17 mouse cellular contexts compared by ENCODE assay signal in genomic region chr15:86471136-86471535, GRCm38 (mm10).
DNase-seq lines count a peak whose midpoint lies in the region; ATAC-seq lines count a peak whose summit lies in the region.
"Had no signal": no experiment of that assay in that cellular context is flagged by ENCODE, and none has a peak within 500 bp of the region (broad histone marks: within the 10 kb centered on the region; RNA-seq: fewer than 3 reads in every experiment).

No protein-coding gene starts in this region.

- H3K4me1 ChIP-seq in embryonic facial prominence, embryonic 11.5 days (ENCODE audit: control insufficient read depth, insufficient read depth, low read length) = peaks cover 9% of the 10 kb centered on the region; the same call in 1 of the 2 replicates
- peaks cover 42% of the 10 kb centered on the region for H3K4me1 ChIP-seq in embryonic facial prominence, embryonic 10.5 days

- H3K27me3 ChIP-seq in embryonic facial prominence, embryonic 11.5 days (ENCODE audit: control insufficient read depth, insufficient read depth, low read length) = no peaks in the 10 kb centered on the region
- H3K27me3 ChIP-seq in embryonic facial prominence, embryonic 10.5 days (replicated peaks; ENCODE audit: low read depth, poor library complexity, severe bottlenecking) = no peaks in the 10 kb centered on the region
- H3K27me3 ChIP-seq: embryonic facial prominence, embryonic 12.5 days had no signal

- H3K4me3 ChIP-seq in embryonic facial prominence, embryonic 11.5 days (ENCODE audit: low read depth, low read length) = no peak overlapping the region
- no peak overlapping the region for H3K4me3 ChIP-seq in embryonic facial prominence, embryonic 10.5 days
- H3K4me3 ChIP-seq: embryonic facial prominence, embryonic 12.5 days; heart, embryonic 10.5 days; neural tube, embryonic 13.5 days had no signal

- H3K9ac ChIP-seq in embryonic facial prominence, embryonic 11.5 days (replicated peaks; ENCODE audit: low read length) = no peak overlapping the region
- H3K9ac ChIP-seq: embryonic facial prominence, embryonic 12.5 days; neural tube, embryonic 13.5 days had no signal

- no peak overlapping the region for H3K4me2 ChIP-seq in embryonic facial prominence, embryonic 11.5 days (ENCODE audit: low read depth, low read length)
- H3K4me2 ChIP-seq: embryonic facial prominence, embryonic 12.5 days; neural tube, embryonic 13.5 days had no signal

- H3K27ac ChIP-seq in embryonic facial prominence, embryonic 11.5 days (replicated peaks; ENCODE audit: low read depth, low read length) = no peak overlapping the region
- no peak overlapping the region for H3K27ac ChIP-seq in embryonic facial prominence, embryonic 10.5 days (replicated peaks)
- H3K27ac ChIP-seq: embryonic facial prominence, embryonic 12.5 days; heart, embryonic 10.5 days; macrophage; neural tube, embryonic 13.5 days had no signal

- 69% methylated on average over 7 of the region's 7 CpGs for WGBS in embryonic facial prominence, embryonic 11.5 days
- 68% methylated on average over 7 of the region's 7 CpGs for WGBS in embryonic facial prominence, embryonic 10.5 days

- H3K36me3 ChIP-seq in embryonic facial prominence, embryonic 11.5 days (replicated peaks; ENCODE audit: control insufficient read depth, insufficient read depth, low read depth, low read length) = no peaks in the 10 kb centered on the region
- H3K36me3 ChIP-seq in embryonic facial prominence, embryonic 10.5 days (replicated peaks) = no peaks in the 10 kb centered on the region
- H3K36me3 ChIP-seq: embryonic facial prominence, embryonic 12.5 days; heart, embryonic 10.5 days; neural tube, embryonic 13.5 days had no signal

- DNase-seq in embryonic facial prominence, embryonic 11.5 days (ENCODE audit: low spot score) = peak; percentile 18
- no peak for DNase-seq in embryonic facial prominence, embryonic 10.5 days (ENCODE audit: low spot score)
- peak; percentile 35 to 41 for DNase-seq in left cerebral cortex, adult 18-20 months (ENCODE audit: low spot score in 2 of 2)
- DNase-seq in left cerebral cortex, adult 11 months (ENCODE audit: low spot score) = no peak
- DNase-seq in brain, adult 2 months (ENCODE audit: low read depth, low spot score) = peak; percentile 67
- DNase-seq in right cerebral cortex, adult 2 months (ENCODE audit: low spot score in 2 of 2) = peak; percentile 15 to 38
- DNase-seq in embryo, embryonic 10 days (ENCODE audit: low spot score) = no peak
- DNase-seq: cerebellum, adult 11 months; cerebellum, postnatal 25 days; gastrocnemius, postnatal 10 days; kidney, adult 9 months; thymus, postnatal 4 days had no signal

- ATAC-seq in embryonic facial prominence, embryonic 11.5 days (replicated peaks; ENCODE audit: insufficient number of reproducible peaks, low FRiP score, low TSS enrichment, low read depth) = no peak
- ATAC-seq in inflammation-experienced regulatory T-cells, adult 6 months = no peak

- no peaks in the 10 kb centered on the region for H3K9me3 ChIP-seq in embryonic facial prominence, embryonic 11.5 days (replicated peaks; ENCODE audit: control insufficient read depth, low read length)
- H3K9me3 ChIP-seq in embryonic facial prominence, embryonic 10.5 days = 0 out of 2 replicates have a peak, but pooled peaks cover 4% of the 10 kb centered on the region
- H3K9me3 ChIP-seq: embryonic facial prominence, embryonic 12.5 days had no signal

Comparison
In these comparisons a context has a peak if more than half of its experiments do, and no peak if none do; other contexts are left out.
1. DNase-seq: peak in embryonic facial prominence, embryonic 11.5 days (single experiment), left cerebral cortex, adult 18-20 months (2 of 2), brain, adult 2 months (single experiment) and right cerebral cortex, adult 2 months (2 of 2); none in embryonic facial prominence, embryonic 10.5 days (single experiment), left cerebral cortex, adult 11 months (single experiment) and embryo, embryonic 10 days (single experiment).